Mouse (Mus musculus): ENCODE data around the gene Otub1. TPM values are rescaled to one million over a fixed set of nuclear protein-coding genes. Genes with fewer than 3 reads are reported as not detected.
A peak's percentile ranks its signal among the peaks of the same experiment; 100 is the strongest.

Gene Otub1
- polyA plus RNA-seq (2014; fragmentation: Nextera tagmentation; extraction: Ambion mirVana) = 205 and 224 TPM in 2 replicates

DNA sequence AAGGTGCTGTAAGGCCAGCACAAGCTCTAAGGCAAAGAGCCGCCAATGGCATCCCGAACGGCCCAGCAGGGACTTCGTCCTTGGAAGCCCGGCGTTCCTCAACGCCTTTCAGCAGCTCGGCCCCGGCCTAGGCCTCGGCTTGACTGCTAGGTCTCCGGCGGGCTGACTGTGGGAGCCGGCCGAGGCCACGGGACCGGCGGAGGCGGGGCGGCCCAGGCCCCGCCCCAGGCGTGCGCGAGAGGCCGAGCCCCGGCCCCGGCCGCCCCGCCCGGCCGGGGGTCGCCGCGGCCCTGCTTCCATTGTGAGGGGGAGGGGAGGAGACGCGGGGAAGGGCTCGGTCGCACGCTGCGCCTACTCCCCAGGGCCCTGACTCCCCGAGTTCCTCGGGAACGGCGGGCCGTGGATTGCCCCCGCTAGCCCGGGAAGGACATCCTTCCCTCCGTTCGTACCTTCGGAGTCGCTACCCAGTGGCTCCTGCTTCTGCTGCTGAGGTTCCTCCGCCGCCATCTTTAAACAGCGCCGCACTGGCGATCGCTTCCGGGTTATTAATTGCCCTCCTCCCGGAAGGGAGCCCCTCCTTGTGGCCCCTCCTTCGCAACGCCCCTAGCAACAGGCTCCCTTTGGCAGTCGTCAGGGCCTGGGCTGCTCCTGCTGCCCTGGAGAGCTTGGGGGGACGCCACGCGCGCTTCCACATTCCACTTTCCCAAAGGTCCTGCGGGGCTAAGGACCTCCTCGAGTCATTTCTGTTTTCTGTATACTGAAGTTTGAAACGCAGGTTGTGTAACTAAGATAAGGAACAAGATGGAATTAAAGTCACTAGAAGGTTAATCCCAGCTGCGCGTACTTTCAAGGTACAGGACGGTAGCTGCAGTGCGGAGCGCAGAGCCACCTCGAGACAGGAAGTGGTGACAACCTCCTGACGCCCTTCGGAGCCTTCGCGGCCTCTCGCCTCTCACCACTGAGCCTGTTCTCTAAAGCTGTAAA, at the start of gene Otub1:
TSS of gene Otub1 (minus strand) at position 564 of the 984 bp plus-strand sequence.
- peak within 1 kb of the TSS; percentile 89 for H3K4me3 ChIP-seq (ENCODE audit: low read depth, low read length)
- peak within 1 kb of the TSS; percentile 98 for H3K27ac ChIP-seq (ENCODE audit: low read depth)
- DNase-seq (ENCODE audit: low spot score) (peak; percentile 97), ATAC-seq (replicated peaks; ENCODE audit: low FRiP score, low TSS enrichment, low read depth) (peak; percentile 96)
- peaks cover 34% of the 10 kb centered on the region for H3K36me3 ChIP-seq (ENCODE audit: control insufficient read depth, insufficient read depth, low read length)
- peaks cover 23% of the 10 kb centered on the region for H3K4me1 ChIP-seq (replicated peaks; ENCODE audit: control insufficient read depth, insufficient read depth, low read length)
- peak within 1 kb of the TSS; percentile 94 for H3K4me2 ChIP-seq (ENCODE audit: low read length)
- H3K27me3 ChIP-seq (replicated peaks; ENCODE audit: control insufficient read depth, insufficient read depth, low read length) = no peaks in the 10 kb centered on the region
- WGBS = under 1% methylated on average over 69 of the region's 79 CpGs
- peak within 1 kb of the TSS; percentile 76 for H3K9ac ChIP-seq (ENCODE audit: low read length)
- no peaks in the 10 kb centered on the region for H3K9me3 ChIP-seq (ENCODE audit: control insufficient read depth, low read length)

GRCm38 (mm10) chr19:7246021-7246420, 39.9 kb upstream of the Otub1 start:
- H3K9ac ChIP-seq (ENCODE audit: low read length) = no peak overlapping the region
- H3K4me3 ChIP-seq (ENCODE audit: low read depth, low read length) = no peak overlapping the region
- no peaks in the 10 kb centered on the region; the same call in 1 of the 2 replicates for H3K4me1 ChIP-seq (replicated peaks; ENCODE audit: control insufficient read depth, insufficient read depth, low read length)
- no peaks in the 10 kb centered on the region for H3K27me3 ChIP-seq (replicated peaks; ENCODE audit: control insufficient read depth, insufficient read depth, low read length)
- ATAC-seq (replicated peaks; ENCODE audit: low FRiP score, low TSS enrichment, low read depth) (no peak), DNase-seq (ENCODE audit: low spot score) (no peak)
- H3K4me2 ChIP-seq (ENCODE audit: low read length) = no peak overlapping the region
- no peaks in the 10 kb centered on the region for H3K36me3 ChIP-seq (ENCODE audit: control insufficient read depth, insufficient read depth, low read length)
- H3K9me3 ChIP-seq (ENCODE audit: control insufficient read depth, low read length) = no peaks in the 10 kb centered on the region
- WGBS = 71% methylated on average over 3 of the region's 3 CpGs
- H3K27ac ChIP-seq (ENCODE audit: low read depth) = no peak overlapping the region

- ATAC-seq (replicated peaks; ENCODE audit: low FRiP score, low TSS enrichment, low read depth) = peak; percentile 96
- WGBS = under 1% methylated on average over 80 of the region's 80 CpGs
Observed at GRCm38 (mm10) chr19:7240782-7241690, 34.9 kb upstream of the Otub1 start, which contains the start of gene Naa40. Naa40 (minus strand) TSS chr19:7241183.

DNA sequence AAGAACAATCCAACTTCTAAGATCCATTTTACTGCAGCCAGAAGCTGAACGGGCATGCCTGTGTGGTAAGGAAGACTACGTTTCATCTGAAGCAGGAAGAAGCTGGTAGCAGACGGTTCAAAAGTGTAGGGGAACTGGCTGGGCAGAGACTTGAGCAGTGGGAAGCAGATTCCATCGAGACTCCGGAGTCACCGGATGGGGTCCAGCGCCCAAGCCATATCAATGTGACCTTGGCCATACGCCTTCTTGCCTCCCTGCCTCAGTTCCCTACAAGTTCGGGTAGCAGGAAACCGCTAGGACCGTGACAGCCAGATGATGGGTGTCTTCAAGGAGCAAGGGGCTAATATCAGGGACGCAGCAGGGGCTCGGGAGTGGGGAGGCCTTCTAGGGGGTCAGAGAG, 34.2 kb upstream of the Otub1 start:
- Histone ChIP-seq H3K4me3 (ENCODE audit: low read depth, low read length) (peak overlapping the region; percentile 74), H3K9ac (ENCODE audit: low read length) (peak overlapping the region; percentile 77), H3K4me1 (replicated peaks; ENCODE audit: control insufficient read depth, insufficient read depth, low read length) (peaks cover 11% of the 10 kb centered on the region), H3K27ac (ENCODE audit: low read depth) (peak overlapping the region; percentile 81; the same call in 1 of the 2 replicates), H3K4me2 (ENCODE audit: low read length) (peak overlapping the region; percentile 96), H3K36me3 (ENCODE audit: control insufficient read depth, insufficient read depth, low read length) (peaks cover 20% of the 10 kb centered on the region), H3K9me3 (ENCODE audit: control insufficient read depth, low read length) (no peaks in the 10 kb centered on the region), H3K27me3 (replicated peaks; ENCODE audit: control insufficient read depth, insufficient read depth, low read length) (no peaks in the 10 kb centered on the region)
- 3% methylated on average over 13 of the region's 13 CpGs for WGBS
- DNase-seq (ENCODE audit: low spot score) (peak; percentile 68), ATAC-seq (replicated peaks; ENCODE audit: low FRiP score, low TSS enrichment, low read depth) (peak; percentile 26)

More at GRCm38 (mm10) chr19:7240782-7241690, 34.9 kb upstream of the Otub1 start, which contains the start of gene Naa40:
- Histone ChIP-seq H3K9ac (ENCODE audit: low read length) (peak within 1 kb of the TSS; percentile 77), H3K9me3 (ENCODE audit: control insufficient read depth, low read length) (no peaks in the 10 kb centered on the region), H3K4me2 (ENCODE audit: low read length) (peak within 1 kb of the TSS; percentile 96), H3K4me3 (ENCODE audit: low read depth, low read length) (peak within 1 kb of the TSS; percentile 74), H3K36me3 (ENCODE audit: control insufficient read depth, insufficient read depth, low read length) (peaks cover 20% of the 10 kb centered on the region), H3K27me3 (replicated peaks; ENCODE audit: control insufficient read depth, insufficient read depth, low read length) (no peaks in the 10 kb centered on the region), H3K4me1 (replicated peaks; ENCODE audit: control insufficient read depth, insufficient read depth, low read length) (peaks cover 11% of the 10 kb centered on the region), H3K27ac (ENCODE audit: low read depth) (peak within 1 kb of the TSS; percentile 81)
- DNase-seq (ENCODE audit: low spot score) = peak; percentile 96

GRCm38 (mm10) chr19:7239574-7239973, 33.5 kb upstream of the Otub1 start:
- H3K27me3 ChIP-seq (replicated peaks; ENCODE audit: control insufficient read depth, insufficient read depth, low read length) = no peaks in the 10 kb centered on the region
- H3K36me3 ChIP-seq (ENCODE audit: control insufficient read depth, insufficient read depth, low read length) = peaks cover 22% of the 10 kb centered on the region
- peaks cover 11% of the 10 kb centered on the region for H3K4me1 ChIP-seq (replicated peaks; ENCODE audit: control insufficient read depth, insufficient read depth, low read length)
- peak overlapping the region; percentile 77 for H3K9ac ChIP-seq (ENCODE audit: low read length)
- no peaks in the 10 kb centered on the region for H3K9me3 ChIP-seq (ENCODE audit: control insufficient read depth, low read length)
- ATAC-seq (replicated peaks; ENCODE audit: low FRiP score, low TSS enrichment, low read depth) (no peak), DNase-seq (ENCODE audit: low spot score) (no peak)
- 85% methylated on average over 3 of the region's 3 CpGs for WGBS
- H3K4me2 ChIP-seq (ENCODE audit: low read length) = peak overlapping the region; percentile 96
- peak overlapping the region; percentile 74; the same call in 1 of the 2 replicates for H3K4me3 ChIP-seq (ENCODE audit: low read depth, low read length)
- H3K27ac ChIP-seq (ENCODE audit: low read depth) = no peak overlapping the region

DNA sequence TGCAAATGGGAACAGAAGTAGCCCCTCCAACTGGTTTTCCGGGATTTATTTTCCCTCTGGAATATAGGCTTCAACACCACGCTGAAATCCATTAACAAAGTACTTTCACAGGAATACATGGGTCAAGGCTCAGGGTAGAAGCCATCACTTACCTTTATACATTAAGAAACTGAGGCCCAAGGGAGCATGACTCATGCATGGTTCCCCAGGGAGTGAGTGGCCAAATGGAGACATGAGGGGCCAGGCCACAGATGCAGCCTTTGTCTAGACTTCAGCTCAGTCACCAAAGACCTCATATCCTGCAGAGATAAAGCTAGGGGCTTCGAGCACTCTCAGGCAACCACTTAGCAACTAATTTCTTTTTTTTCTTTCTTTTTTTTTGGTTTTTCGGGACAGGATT, 30.6 kb upstream of the Otub1 start:
- no peak overlapping the region for H3K4me2 ChIP-seq (ENCODE audit: low read length)
- H3K9me3 ChIP-seq (ENCODE audit: control insufficient read depth, low read length) = no peaks in the 10 kb centered on the region
- H3K9ac ChIP-seq (ENCODE audit: low read length) = no peak overlapping the region
- DNase-seq (ENCODE audit: low spot score) (no peak), ATAC-seq (replicated peaks; ENCODE audit: low FRiP score, low TSS enrichment, low read depth) (no peak)
- peaks cover 11% of the 10 kb centered on the region for H3K4me1 ChIP-seq (replicated peaks; ENCODE audit: control insufficient read depth, insufficient read depth, low read length)
- no peaks in the 10 kb centered on the region for H3K27me3 ChIP-seq (replicated peaks; ENCODE audit: control insufficient read depth, insufficient read depth, low read length)
- no peak overlapping the region for H3K4me3 ChIP-seq (ENCODE audit: low read depth, low read length)
- no peak overlapping the region for H3K27ac ChIP-seq (ENCODE audit: low read depth)
- WGBS = 95% methylated on average over 4 of the region's 4 CpGs
- H3K36me3 ChIP-seq (ENCODE audit: control insufficient read depth, insufficient read depth, low read length) = peaks cover 50% of the 10 kb centered on the region

DNA sequence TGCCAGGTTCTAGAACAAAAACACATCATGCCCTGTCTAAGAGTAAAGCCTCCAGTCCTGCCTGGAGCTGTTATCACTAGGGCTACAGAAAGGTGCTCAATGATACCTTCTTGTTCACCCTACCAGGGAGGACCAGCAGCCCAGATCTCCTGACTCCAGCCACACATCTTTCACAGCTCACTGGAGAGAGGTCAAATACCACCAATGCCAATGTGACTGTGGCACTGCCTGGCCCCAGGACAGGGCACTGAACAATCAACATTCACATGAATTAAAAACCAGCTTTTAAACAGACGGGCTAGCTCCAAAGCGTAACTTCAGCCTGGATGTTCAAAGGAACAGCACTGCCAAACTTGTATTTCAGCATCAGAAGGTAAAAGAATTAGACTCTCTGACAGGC, 29.9 kb upstream of the Otub1 start:
- Histone ChIP-seq H3K9ac (ENCODE audit: low read length) (no peak overlapping the region), H3K27me3 (replicated peaks; ENCODE audit: control insufficient read depth, insufficient read depth, low read length) (no peaks in the 10 kb centered on the region), H3K9me3 (ENCODE audit: control insufficient read depth, low read length) (no peaks in the 10 kb centered on the region), H3K27ac (ENCODE audit: low read depth) (no peak overlapping the region), H3K4me3 (ENCODE audit: low read depth, low read length) (no peak overlapping the region), H3K36me3 (ENCODE audit: control insufficient read depth, insufficient read depth, low read length) (peaks cover 57% of the 10 kb centered on the region), H3K4me2 (ENCODE audit: low read length) (no peak overlapping the region), H3K4me1 (replicated peaks; ENCODE audit: control insufficient read depth, insufficient read depth, low read length) (peaks cover 11% of the 10 kb centered on the region)
- ATAC-seq (replicated peaks; ENCODE audit: low FRiP score, low TSS enrichment, low read depth) (no peak), DNase-seq (ENCODE audit: low spot score) (no peak)
- 98% methylated on average over 2 of the region's 2 CpGs for WGBS

- Histone ChIP-seq H3K4me3 (ENCODE audit: low read depth, low read length) (no peak overlapping the region), H3K4me2 (ENCODE audit: low read length) (no peak overlapping the region), H3K9ac (ENCODE audit: low read length) (no peak overlapping the region), H3K36me3 (ENCODE audit: control insufficient read depth, insufficient read depth, low read length) (peaks cover 62% of the 10 kb centered on the region), H3K4me1 (replicated peaks; ENCODE audit: control insufficient read depth, insufficient read depth, low read length) (peaks cover 11% of the 10 kb centered on the region), H3K9me3 (ENCODE audit: control insufficient read depth, low read length) (no peaks in the 10 kb centered on the region), H3K27me3 (replicated peaks; ENCODE audit: control insufficient read depth, insufficient read depth, low read length) (no peaks in the 10 kb centered on the region), H3K27ac (ENCODE audit: low read depth) (no peak overlapping the region)
- ATAC-seq (replicated peaks; ENCODE audit: low FRiP score, low TSS enrichment, low read depth) = no peak
- WGBS = 94% methylated on average over 9 of the region's 9 CpGs
- DNase-seq (ENCODE audit: low spot score) = no peak
Observed at GRCm38 (mm10) chr19:7235461-7235860, 29.3 kb upstream of the Otub1 start.
